Mouse (Mus musculus) embryonic fibroblast, embryonic 13.5 days (primary cell): Measurements from ENCODE around the gene Pcdh9.

Experiments
- CTCF ChIP-seq: IDR thresholded peaks from 2 replicates; pipeline ENCODE4 v1.5.1; 2011; ENCODE audit warnings: mild to moderate bottlenecking, control low read depth, low read length, moderate library complexity, borderline replicate concordance; ENCODE audit not compliant: insufficient read depth
- POLR2A ChIP-seq: IDR thresholded peaks from 2 replicates; pipeline ENCODE4 v1.6.1; 2011; ENCODE audit warnings: low read depth, mild to moderate bottlenecking, control low read depth, low read length, moderate library complexity

GRCm38 (mm10) chr14:93199791-93200190, 690.7 kb downstream of the Pcdh9 start:
- TF ChIP-seq POLR2A, result no peak
- TF ChIP-seq CTCF, result no peak
